Comparison of ENCODE assay signal across 9 mouse cellular contexts in genomic region chr11:19026581-19027561, GRCm38 (mm10). TPM values are rescaled to one million over a fixed set of nuclear protein-coding genes. Genes with fewer than 3 reads are reported as not detected.
A peak's percentile ranks its signal among the peaks of the same experiment; 100 is the strongest.
DNase-seq lines count a peak whose midpoint lies in the region; ATAC-seq and TF ChIP-seq lines count a peak whose summit lies in the region.
"Had no signal": no experiment of that assay in that cellular context is flagged by ENCODE, and none has a peak within 500 bp of the region (broad histone marks: within the 10 kb centered on the region; RNA-seq: fewer than 3 reads in every experiment).

No protein-coding gene starts in this region.

- H3K27me3 ChIP-seq in intestine, embryonic 14.5 days (replicated peaks; ENCODE audit: control insufficient read depth, insufficient read depth, low read length), result no peaks in the 10 kb centered on the region
- H3K27me3 ChIP-seq in lung, embryonic 14.5 days (ENCODE audit: insufficient read depth, low read length), result no peaks in the 10 kb centered on the region
- H3K27me3 ChIP-seq: CH12.LX had no signal

- peaks cover 26% of the 10 kb centered on the region for H3K4me1 ChIP-seq in intestine, embryonic 14.5 days (replicated peaks; ENCODE audit: control insufficient read depth, insufficient read depth, low read length)
- H3K4me1 ChIP-seq in lung, embryonic 14.5 days (ENCODE audit: insufficient read depth), result peaks cover 13% of the 10 kb centered on the region; the same call in 1 of the 2 replicates

- ATAC-seq in intestine, embryonic 14.5 days (replicated peaks; ENCODE audit: low FRiP score, low TSS enrichment, low read depth), result peak; percentile 91
- ATAC-seq in lung, embryonic 14.5 days (ENCODE audit: insufficient read depth), result peak; percentile 89

- peak overlapping the region; percentile 78 for H3K9ac ChIP-seq in intestine, embryonic 14.5 days (ENCODE audit: low read length)
- H3K9ac ChIP-seq in lung, embryonic 14.5 days, result peak overlapping the region; percentile 78

- H3K4me2 ChIP-seq in intestine, embryonic 14.5 days (ENCODE audit: low read length), result peak overlapping the region; percentile 99
- peak overlapping the region; percentile 98 for H3K4me2 ChIP-seq in lung, embryonic 14.5 days

- under 1% methylated on average over 57 of the region's 58 CpGs for WGBS in intestine, embryonic 14.5 days
- 0% methylated on average over 58 of the region's 58 CpGs for WGBS in lung, embryonic 14.5 days

- H3K27ac ChIP-seq in intestine, embryonic 14.5 days (ENCODE audit: low read depth), result peak overlapping the region; percentile 78
- H3K27ac ChIP-seq in lung, embryonic 14.5 days (ENCODE audit: low read depth), result peak overlapping the region; percentile 80

- H3K36me3 ChIP-seq in intestine, embryonic 14.5 days (ENCODE audit: control insufficient read depth, insufficient read depth, low read length), result no peaks in the 10 kb centered on the region
- no peaks in the 10 kb centered on the region for H3K36me3 ChIP-seq in lung, embryonic 14.5 days (ENCODE audit: insufficient read depth)

- peak; percentile 82 for DNase-seq in left cerebral cortex, postnatal 4 days
- no peak for DNase-seq in left cerebral cortex, postnatal 14 days (ENCODE audit: low spot score in 2 of 2)
- DNase-seq in cerebellum, adult 9-11 months, result peak; percentile 72
- peak; percentile 65 for DNase-seq in gastrocnemius, postnatal 14 days
- peak; percentile 89 for DNase-seq in intestine, embryonic 14.5 days (ENCODE audit: low spot score)
- peak; percentile 90 for DNase-seq in lung, embryonic 14.5 days
- peak; percentile 84 for DNase-seq in retina, embryonic 14.5 days (ENCODE audit: low spot score)
- no peak for DNase-seq in ovary, postnatal 14 days (ENCODE audit: low spot score)

- H3K9me3 ChIP-seq in intestine, embryonic 14.5 days (ENCODE audit: control insufficient read depth, low read length), result no peaks in the 10 kb centered on the region
- no peaks in the 10 kb centered on the region for H3K9me3 ChIP-seq in lung, embryonic 14.5 days (ENCODE audit: low read depth, low read length)

- peak overlapping the region; percentile 52 for H3K4me3 ChIP-seq in intestine, embryonic 14.5 days (ENCODE audit: low read depth, low read length)
- peak overlapping the region; percentile 53 for H3K4me3 ChIP-seq in lung, embryonic 14.5 days (ENCODE audit: low read depth, low read length)

- no peak for TF ChIP-seq CTCF in lung, embryonic 14.5 days (IDR thresholded peaks at IDR 0.05; ENCODE audit: low read depth)

- intact Hi-C loops in left cerebral cortex, postnatal 4 days (cut with DNase I), result loop anchor here (5.0 to 10.0 kb wide), 3 partner anchors 648 to 1572 kb away; no protein-coding TSS in a partner anchor
- intact Hi-C loops in left cerebral cortex, postnatal 14 days (cut with DNase I), result loop anchor here (5.0 to 10.0 kb wide), 2 partner anchors 735 to 1572 kb away; no protein-coding TSS in a partner anchor
- intact Hi-C loops in gastrocnemius, postnatal 14 days (cut with DNase I; ENCODE audit: low total_unique reads), result loop anchor here (5.0 kb wide), 2 partner anchors 150 to 735 kb away; no protein-coding TSS in a partner anchor

RNA-seq across cellular contexts. Expression of gene Meis1, which starts 8.1 kb away (rescaled TPM):
- total RNA-seq in left cerebral cortex, postnatal 4 days (2021), result 1 to 10 TPM; 9.1 to 9.7 TPM
- total RNA-seq in left cerebral cortex, postnatal 14 days (2021), result 1 to 10 TPM; 3.6 to 4.5 TPM
- total RNA-seq in gastrocnemius, postnatal 14 days (2021), result 1 to 10 TPM; 4.1 to 4.5 TPM
- 133 and 151 TPM in 2 replicates for polyA plus RNA-seq in intestine, embryonic 14.5 days (2014; fragmentation: Nextera tagmentation; extraction: Ambion mirVana)
- 122 and 132 TPM in 2 replicates for polyA plus RNA-seq in lung, embryonic 14.5 days (2014; fragmentation: Nextera tagmentation; extraction: Ambion mirVana)

Comparison
In these comparisons a context has a peak if more than half of its experiments do, and no peak if none do; other contexts are left out.
1. DNase-seq: peak in left cerebral cortex, postnatal 4 days (single experiment), cerebellum, adult 9-11 months (single experiment), gastrocnemius, postnatal 14 days (single experiment), intestine, embryonic 14.5 days (single experiment), lung, embryonic 14.5 days (single experiment) and retina, embryonic 14.5 days (single experiment); none in left cerebral cortex, postnatal 14 days (0 of 2) and ovary, postnatal 14 days (single experiment).